Mouse (Mus musculus): Measurements from ENCODE around the gene Zfp784.

GRCm38 (mm10) chr7:5083325-5084105 is 45.3 kb upstream of the Zfp784 start:
- no peak for TF ChIP-seq POLR2A (IDR thresholded peaks at IDR 0.05; ENCODE audit: control insufficient read depth, low read depth, low read length)
- TF ChIP-seq CTCF (IDR thresholded peaks at IDR 0.05; ENCODE audit: control insufficient read depth, insufficient read depth, insufficient replicate concordance, low read depth, low read length), result no peak

Data from testis, adult 2 months (tissue).